ENCODE assay signal across 19 mouse cellular contexts in genomic region chr8:76328540-76328939, GRCm38 (mm10).
DNase-seq lines count a peak whose midpoint lies in the region; ATAC-seq and TF ChIP-seq lines count a peak whose summit lies in the region.
"Had no signal": no experiment of that assay in that cellular context is flagged by ENCODE, and none has a peak within 500 bp of the region (broad histone marks: within the 10 kb centered on the region; RNA-seq: fewer than 3 reads in every experiment).

No protein-coding gene starts in this region.

- CTCF ChIA-PET in Patski (lab: Charles Lee) = no interaction called here

- no peak for ATAC-seq in liver, embryonic 12.5 days
- ATAC-seq in Patski = no peak
- ATAC-seq: forebrain, embryonic 13.5 days; forebrain, postnatal 0 days had no signal

- H3K4me3 ChIP-seq in kidney, adult 2 months (ENCODE audit: insufficient read depth, low read depth, low read length) = no peak overlapping the region
- H3K4me3 ChIP-seq in liver, adult 2 months (ENCODE audit: insufficient read depth, low read depth, low read length) = no peak overlapping the region
- H3K4me3 ChIP-seq in liver, embryonic 12.5 days = no peak overlapping the region
- no peak overlapping the region for H3K4me3 ChIP-seq in cerebellum, adult 2 months (replicated peaks; ENCODE audit: insufficient read depth, low read depth, low read length)
- H3K4me3 ChIP-seq: embryonic facial prominence, embryonic 10.5 days; forebrain, embryonic 13.5 days; heart, embryonic 15.5 days; hindbrain, embryonic 10.5 days had no signal

- H3K27ac ChIP-seq in kidney, adult 2 months (ENCODE audit: insufficient read depth, low read depth, low read length) = no peak overlapping the region
- no peak overlapping the region for H3K27ac ChIP-seq in liver, adult 2 months (replicated peaks; ENCODE audit: insufficient read depth, low read depth, low read length)
- H3K27ac ChIP-seq in liver, embryonic 12.5 days = no peak overlapping the region
- H3K27ac ChIP-seq in cerebellum, adult 2 months (ENCODE audit: insufficient read depth, low read length) = no peak overlapping the region
- H3K27ac ChIP-seq: embryonic facial prominence, embryonic 10.5 days; forebrain, embryonic 13.5 days; heart, embryonic 15.5 days; hindbrain, embryonic 10.5 days; hindbrain, embryonic 14.5 days had no signal

- in situ Hi-C loops in Patski (cut with MboI; ENCODE audit: low pct_unique_long_range_greater_than_20kb) = no loop called here

- H3K4me2 ChIP-seq in liver, embryonic 12.5 days = no peak overlapping the region
- H3K4me2 ChIP-seq: forebrain, embryonic 13.5 days; heart, embryonic 11.5 days; heart, embryonic 15.5 days; hindbrain, embryonic 14.5 days had no signal

- no peak for DNase-seq in kidney, adult 2 months
- no peak for DNase-seq in kidney, adult 9 months
- DNase-seq in liver, adult 2 months (ENCODE audit: extremely low read depth, low read depth, low spot score) = no peak
- DNase-seq in Patski (ENCODE audit: low read depth, low spot score) = no peak
- DNase-seq in cerebellum, adult 2 months = no peak
- DNase-seq: adrenal gland, adult 2 months; adrenal gland, postnatal 25 days; cerebellum, adult 18-20 months; cerebellum, postnatal 10 days; forebrain, postnatal 0 days; heart, adult 18-20 months; heart, postnatal 14 days had no signal

- 0 out of 2 replicates have a peak, but pooled peaks have one; percentile 14 for TF ChIP-seq CTCF in kidney, adult 2 months (conservative IDR thresholded peaks at IDR 0.05; ENCODE audit: insufficient read depth, insufficient read length, low read depth, low read length)
- peak; percentile 13; the same call in 1 of the 2 replicates for TF ChIP-seq CTCF in liver, adult 2 months (IDR thresholded peaks at IDR 0.05; ENCODE audit: low read depth, low read length)
- TF ChIP-seq CTCF in Patski (IDR thresholded peaks at IDR 0.05) = peak; percentile 42
- TF ChIP-seq CTCF in cerebellum, adult 2 months (IDR thresholded peaks at IDR 0.05; ENCODE audit: borderline replicate concordance, insufficient read depth, low read depth, low read length) = no peak

- no peaks in the 10 kb centered on the region for H3K79me2 ChIP-seq in liver, adult 2 months (ENCODE audit: control insufficient read depth, insufficient read depth, low read length)

- H3K27me3 ChIP-seq in kidney, adult 2 months (replicated peaks; ENCODE audit: control insufficient read depth, insufficient read depth, low read length) = no peaks in the 10 kb centered on the region
- H3K27me3 ChIP-seq in liver, adult 2 months (ENCODE audit: control insufficient read depth, insufficient read depth, low read length) = no peaks in the 10 kb centered on the region
- H3K27me3 ChIP-seq in liver, embryonic 12.5 days (replicated peaks) = no peaks in the 10 kb centered on the region
- H3K27me3 ChIP-seq in Patski = peaks cover 3% of the 10 kb centered on the region
- no peaks in the 10 kb centered on the region for H3K27me3 ChIP-seq in cerebellum, adult 2 months (ENCODE audit: control insufficient read depth, insufficient read depth, low read length)
- H3K27me3 ChIP-seq: forebrain, embryonic 13.5 days; heart, embryonic 15.5 days had no signal

- H3K36me3 ChIP-seq in kidney, adult 2 months (ENCODE audit: control insufficient read depth, insufficient read depth, low read length) = no peaks in the 10 kb centered on the region
- H3K36me3 ChIP-seq in liver, adult 2 months (ENCODE audit: control insufficient read depth, insufficient read depth, low read length) = no peaks in the 10 kb centered on the region
- no peaks in the 10 kb centered on the region for H3K36me3 ChIP-seq in liver, embryonic 12.5 days
- H3K36me3 ChIP-seq: embryonic facial prominence, embryonic 10.5 days; heart, embryonic 15.5 days; hindbrain, embryonic 10.5 days had no signal

- no peak for TF ChIP-seq POLR2A in kidney, adult 2 months (IDR thresholded peaks at IDR 0.05; ENCODE audit: low read depth, low read length)
- TF ChIP-seq POLR2A in liver, adult 2 months (IDR thresholded peaks at IDR 0.05; ENCODE audit: extremely low read depth, insufficient read depth, low read length) = no peak
- no peak for TF ChIP-seq POLR2A in cerebellum, adult 2 months (IDR thresholded peaks at IDR 0.05; ENCODE audit: borderline replicate concordance, insufficient read depth, low read length)

- POLR2A ChIA-PET in Patski (lab: Charles Lee) = no interaction called here

- H3K9ac ChIP-seq in liver, adult 2 months (ENCODE audit: low read depth, low read length) = no peak overlapping the region
- H3K9ac ChIP-seq in liver, embryonic 12.5 days = no peak overlapping the region
- H3K9ac ChIP-seq: forebrain, embryonic 13.5 days; forebrain, postnatal 0 days; heart, embryonic 15.5 days; hindbrain, embryonic 14.5 days had no signal

- 68% methylated on average over 1 of the region's 1 CpGs for WGBS in kidney, adult 2 months
- whole genome bisulfite sequencing in liver, adult 2 months = 52% methylated on average over 1 of the region's 1 CpGs
- 32% methylated on average over 1 of the region's 1 CpGs for WGBS in liver, embryonic 12.5 days (ENCODE audit: insufficient replicate concordance)
- WGBS in cerebellum, adult 2 months = 62% methylated on average over 1 of the region's 1 CpGs

- H3K9me3 ChIP-seq in liver, embryonic 12.5 days (replicated peaks) = no peaks in the 10 kb centered on the region
- H3K9me3 ChIP-seq: embryonic facial prominence, embryonic 10.5 days; forebrain, embryonic 13.5 days; heart, embryonic 15.5 days; hindbrain, embryonic 10.5 days had no signal

- no peaks in the 10 kb centered on the region for H3K4me1 ChIP-seq in kidney, adult 2 months (ENCODE audit: control insufficient read depth, insufficient read depth, low read length)
- no peaks in the 10 kb centered on the region for H3K4me1 ChIP-seq in liver, adult 2 months (ENCODE audit: control insufficient read depth, insufficient read depth, low read length)
- no peaks in the 10 kb centered on the region for H3K4me1 ChIP-seq in liver, embryonic 12.5 days
- no peaks in the 10 kb centered on the region for H3K4me1 ChIP-seq in cerebellum, adult 2 months (ENCODE audit: control insufficient read depth, insufficient read depth, low read length)
- H3K4me1 ChIP-seq: embryonic facial prominence, embryonic 10.5 days; forebrain, embryonic 13.5 days; heart, embryonic 15.5 days; hindbrain, embryonic 10.5 days had no signal
